Mouse (Mus musculus) neural tube, embryonic 14.5 days (tissue): ENCODE measurements at regions not wholly inside any gene's neighbourhood (a gene's known extent, or its start where the extent isn't known, plus 50 kb on each side); places are given as distances from the start of the nearest gene placed in this dataset.

Experiments
- ATAC-seq: fragments of 200-750 bp; cut with Nextera tagmentation; 2 replicates; pipeline ENCODE4 v1.8.0; 2017; ENCODE audit warnings: low read depth, mild to moderate bottlenecking, moderate TSS enrichment, moderate library complexity
- H3K27ac ChIP-seq: fragments of 300-500 bp; sonication (generic); 2 replicates; pipeline ENCODE4 v1.5.1; 2014; ENCODE audit warnings: low read depth, mild to moderate bottlenecking, control low read depth, low read length, moderate library complexity, mixed read lengths
- H3K27me3 ChIP-seq: fragments of 300-500 bp; sonication (generic); 2 replicates; pipeline ENCODE4 v1.6.1; 2014; ENCODE audit warnings: low read length; ENCODE audit not compliant: control insufficient read depth, insufficient read depth
- H3K36me3 ChIP-seq: fragments of 300-500 bp; sonication (generic); 2 replicates; pipeline ENCODE4 v1.6.1; 2014; ENCODE audit warnings: low read length, mixed read lengths; ENCODE audit not compliant: control insufficient read depth, insufficient read depth
- H3K4me1 ChIP-seq: fragments of 300-500 bp; sonication (generic); 2 replicates; pipeline ENCODE4 v1.6.1; 2014; ENCODE audit warnings: low read length; ENCODE audit not compliant: control insufficient read depth, insufficient read depth
- H3K4me2 ChIP-seq: fragments of 300-500 bp; sonication (generic); 2 replicates; pipeline ENCODE4 v1.6.1; 2014; ENCODE audit warnings: mild to moderate bottlenecking, low read depth, low read length, control low read depth
- H3K4me3 ChIP-seq: fragments of 300-500 bp; sonication (generic); 2 replicates; pipeline ENCODE4 v1.5.1; 2014; ENCODE audit warnings: low read depth, low read length, control low read depth, mixed read lengths
- H3K9ac ChIP-seq: fragments of 300-500 bp; sonication (generic); replicated peaks from 2 replicates; pipeline ENCODE4 v1.6.1; 2014; ENCODE audit warnings: low read depth, mild to moderate bottlenecking, control low read depth, low read length, mixed read lengths
- H3K9me3 ChIP-seq: fragments of 300-500 bp; sonication (generic); 2 replicates; pipeline ENCODE4 v1.6.1; 2016; ENCODE audit warnings: low read length; ENCODE audit not compliant: control insufficient read depth
- WGBS: fragments of 180-500 bp; shearing (Covaris S2); extraction: QIAGEN DNeasy Blood & Tissue Kit; methylation state at CpG from one replicate; pipeline ENCODE4 v1.1.7; 2014; 5-methylcytosine and 5-hydroxymethylcytosine counted together

GRCm38 (mm10) chr3:131698070-131698750, 133.6 kb downstream of the Papss1 start:
- H3K9ac ChIP-seq: no peak overlapping the region
- H3K9me3 ChIP-seq: no peaks in the 10 kb centered on the region
- 87% methylated on average over 3 of the region's 3 CpGs for WGBS
- no peaks in the 10 kb centered on the region for H3K4me1 ChIP-seq
- H3K36me3 ChIP-seq: no peaks in the 10 kb centered on the region
- no peak for ATAC-seq
- no peak overlapping the region for H3K27ac ChIP-seq
- no peak overlapping the region for H3K4me2 ChIP-seq
- H3K4me3 ChIP-seq: no peak overlapping the region
- H3K27me3 ChIP-seq: no peaks in the 10 kb centered on the region

- Histone ChIP-seq H3K9me3 (no peaks in the 10 kb centered on the region), H3K4me1 (no peaks in the 10 kb centered on the region), H3K27me3 (no peaks in the 10 kb centered on the region), H3K27ac (no peak overlapping the region), H3K4me3 (no peak overlapping the region), H3K4me2 (no peak overlapping the region), H3K36me3 (no peaks in the 10 kb centered on the region), H3K9ac (no peak overlapping the region)
- ATAC-seq: no peak
These were observed 138.6 kb downstream of the Papss1 start for GRCm38 (mm10) chr3:131703134-131703533.

- no peak for ATAC-seq
- H3K9me3 ChIP-seq: no peaks in the 10 kb centered on the region
- no peak overlapping the region for H3K27ac ChIP-seq
- no peaks in the 10 kb centered on the region for H3K27me3 ChIP-seq
- 90% methylated on average over 8 of the region's 8 CpGs for WGBS
- no peaks in the 10 kb centered on the region for H3K36me3 ChIP-seq
- H3K4me3 ChIP-seq: no peak overlapping the region
- no peaks in the 10 kb centered on the region for H3K4me1 ChIP-seq
- no peak overlapping the region for H3K4me2 ChIP-seq
- no peak overlapping the region for H3K9ac ChIP-seq
These were observed 149.0 kb downstream of the Papss1 start for GRCm38 (mm10) chr3:131713532-131713931.

GRCm38 (mm10) chr3:131718761-131719160, 154.2 kb downstream of the Papss1 start:
- Histone ChIP-seq H3K27me3 (no peaks in the 10 kb centered on the region), H3K4me1 (no peaks in the 10 kb centered on the region), H3K9me3 (no peaks in the 10 kb centered on the region), H3K27ac (no peak overlapping the region), H3K36me3 (no peaks in the 10 kb centered on the region), H3K4me3 (no peak overlapping the region), H3K9ac (no peak overlapping the region), H3K4me2 (no peak overlapping the region)
- no peak for ATAC-seq
- 92% methylated on average over 8 of the region's 8 CpGs for WGBS

GRCm38 (mm10) chr3:131728618-131729017, 164.1 kb downstream of the Papss1 start:
- Histone ChIP-seq H3K27ac (no peak overlapping the region), H3K9me3 (no peaks in the 10 kb centered on the region)

GRCm38 (mm10) chr3:131734226-131734625, 169.7 kb downstream of the Papss1 start:
- WGBS: 88% methylated on average over 6 of the region's 6 CpGs
- H3K9me3 ChIP-seq: no peaks in the 10 kb centered on the region
- H3K4me2 ChIP-seq: no peak overlapping the region
- no peaks in the 10 kb centered on the region for H3K27me3 ChIP-seq
- ATAC-seq: no peak
- H3K4me3 ChIP-seq: no peak overlapping the region
- no peak overlapping the region for H3K27ac ChIP-seq
- H3K36me3 ChIP-seq: no peaks in the 10 kb centered on the region
- no peaks in the 10 kb centered on the region for H3K4me1 ChIP-seq
- H3K9ac ChIP-seq: no peak overlapping the region

More at GRCm38 (mm10) chr3:131728618-131729017, 164.1 kb downstream of the Papss1 start:
- no peaks in the 10 kb centered on the region for H3K27me3 ChIP-seq
- H3K4me1 ChIP-seq: no peaks in the 10 kb centered on the region
- H3K9ac ChIP-seq: no peak overlapping the region
- no peak overlapping the region for H3K4me3 ChIP-seq
- ATAC-seq: no peak
- WGBS: 87% methylated on average over 3 of the region's 3 CpGs
- no peaks in the 10 kb centered on the region for H3K36me3 ChIP-seq
- no peak overlapping the region for H3K4me2 ChIP-seq

- H3K4me2 ChIP-seq: no peak overlapping the region
- H3K9me3 ChIP-seq: no peaks in the 10 kb centered on the region
- WGBS: 67% methylated on average over 6 of the region's 6 CpGs
- no peaks in the 10 kb centered on the region for H3K27me3 ChIP-seq
- H3K27ac ChIP-seq: no peak overlapping the region
- H3K9ac ChIP-seq: no peak overlapping the region
- no peak overlapping the region for H3K4me3 ChIP-seq
- H3K36me3 ChIP-seq: no peaks in the 10 kb centered on the region
- ATAC-seq: no peak
- no peaks in the 10 kb centered on the region for H3K4me1 ChIP-seq
These were observed 172.9 kb downstream of the Papss1 start for GRCm38 (mm10) chr3:131737461-131737860.

- no peak for ATAC-seq
- Histone ChIP-seq H3K9me3 (no peaks in the 10 kb centered on the region), H3K36me3 (no peaks in the 10 kb centered on the region), H3K9ac (no peak overlapping the region), H3K4me3 (no peak overlapping the region), H3K4me2 (no peak overlapping the region), H3K27ac (no peak overlapping the region), H3K27me3 (no peaks in the 10 kb centered on the region), H3K4me1 (no peaks in the 10 kb centered on the region)
- WGBS: 63% methylated on average over 17 of the region's 17 CpGs
These were observed 173.5 kb downstream of the Papss1 start for GRCm38 (mm10) chr3:131737953-131738598.

- Histone ChIP-seq H3K27ac (no peak overlapping the region), H3K4me1 (no peaks in the 10 kb centered on the region), H3K9me3 (no peaks in the 10 kb centered on the region), H3K36me3 (no peaks in the 10 kb centered on the region), H3K27me3 (no peaks in the 10 kb centered on the region), H3K4me2 (no peak overlapping the region), H3K9ac (no peak overlapping the region), H3K4me3 (no peak overlapping the region)
- WGBS: 58% methylated on average over 2 of the region's 2 CpGs
- no peak for ATAC-seq
These were observed 191.0 kb downstream of the Papss1 start for GRCm38 (mm10) chr3:131755537-131755936.
